Mouse (Mus musculus) heart, adult 9 months (tissue): ENCODE data around the gene Rad51.

Experiments
- DNase-seq, 2 experiments: peaks; one replicate each; pipeline ENCODE4 v3.0.0; 2022; ENCODE audit warnings: low spot score in 2 of 2

Rad51 gene

GRCm38 (mm10) chr2:119163999-119164398 lies 51.4 kb downstream of the Rad51 start:
- no peak for DNase-seq

GRCm38 (mm10) chr2:119165401-119165800 lies 52.8 kb downstream of the Rad51 start:
- DNase-seq = no peak

- DNase-seq = peak; percentile 65 to 68
Measured at GRCm38 (mm10) chr2:119166901-119167865, 54.6 kb downstream of the Rad51 start, which contains the start of gene Gchfr. Gene Gchfr, plus strand, starts transcription at chr2:119167773.

GRCm38 (mm10) chr2:119167866-119168256 lies 55.3 kb downstream of the Rad51 start:
- no peak for DNase-seq

- DNase-seq = no peak
Measured at GRCm38 (mm10) chr2:119170282-119170681, 57.7 kb downstream of the Rad51 start.

- DNase-seq = peak in 1 of 2 experiments; percentile 15
Measured at GRCm38 (mm10) chr2:119171574-119171973, 59.0 kb downstream of the Rad51 start.

- DNase-seq = no peak
Measured at GRCm38 (mm10) chr2:119172446-119172845, 59.9 kb downstream of the Rad51 start.

- peak; percentile 69 to 73 for DNase-seq
Measured at GRCm38 (mm10) chr2:119172862-119173576, 60.4 kb downstream of the Rad51 start.

- no peak for DNase-seq
Measured at GRCm38 (mm10) chr2:119173991-119174651, 61.5 kb downstream of the Rad51 start, which contains the start of gene Gm14137. Gene Gm14137, plus strand, starts transcription at chr2:119174509.

- DNase-seq = no peak
Measured at GRCm38 (mm10) chr2:119174866-119175265, 62.3 kb downstream of the Rad51 start.

GRCm38 (mm10) chr2:119175614-119176013 lies 63.0 kb downstream of the Rad51 start:
- no peak for DNase-seq

GRCm38 (mm10) chr2:119176761-119177160 lies 64.2 kb downstream of the Rad51 start:
- no peak for DNase-seq

GRCm38 (mm10) chr2:119177384-119177939 lies 64.9 kb downstream of the Rad51 start:
- no peak for DNase-seq

- DNase-seq = no peak
Measured at GRCm38 (mm10) chr2:119182914-119183313, 70.3 kb downstream of the Rad51 start.

GRCm38 (mm10) chr2:119189029-119189710 lies 76.6 kb downstream of the Rad51 start:
- peak; percentile 62 to 77 for DNase-seq

- no peak for DNase-seq
Measured at GRCm38 (mm10) chr2:119190969-119191368, 78.4 kb downstream of the Rad51 start.

- DNase-seq = peak in 1 of 2 experiments; percentile 25
Measured at GRCm38 (mm10) chr2:119194140-119194539, 81.5 kb downstream of the Rad51 start.

- no peak for DNase-seq
Measured at GRCm38 (mm10) chr2:119196316-119197108, 83.9 kb downstream of the Rad51 start.
